Mouse (Mus musculus) spleen, postnatal 0 days (tissue): ENCODE measurements around the gene Olfr837. TPM values are rescaled to one million over a fixed set of nuclear protein-coding genes. Genes with fewer than 3 reads are reported as not detected.

ENCODE experiments used
- polyA plus RNA-seq: library from polyadenylated mRNA; unstranded; fragments of >200 nt; fragmentation: Nextera tagmentation; extraction: Ambion mirVana; gene quantifications from 2 replicates; pipeline ENCODE4 v1.2.1, GENCODE M21; 2015

The Olfr837 gene
- not detected in 2 replicates for polyA plus RNA-seq

DNA sequence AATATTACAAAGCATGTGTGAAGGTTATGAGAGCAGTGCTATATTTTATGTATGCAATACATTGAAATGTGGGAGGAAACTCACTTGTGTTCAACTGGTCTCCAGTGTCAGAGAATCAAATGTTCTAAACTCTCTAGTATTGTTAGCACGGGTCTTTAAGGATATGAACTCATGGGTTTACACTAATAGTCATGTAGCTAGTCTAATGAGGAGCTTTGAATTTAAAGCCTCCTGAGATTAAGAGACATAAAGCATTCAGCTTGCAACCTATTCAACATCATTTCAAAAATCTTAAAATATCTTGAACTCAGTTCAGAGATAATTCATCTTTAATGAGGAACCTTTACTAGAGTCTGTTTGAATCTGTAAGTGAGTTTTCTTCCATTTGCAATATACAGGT lies at the start of gene Olfr837:
TSS of gene Olfr837 (plus strand) at position 301 of the 400 bp plus-strand sequence.

DNA sequence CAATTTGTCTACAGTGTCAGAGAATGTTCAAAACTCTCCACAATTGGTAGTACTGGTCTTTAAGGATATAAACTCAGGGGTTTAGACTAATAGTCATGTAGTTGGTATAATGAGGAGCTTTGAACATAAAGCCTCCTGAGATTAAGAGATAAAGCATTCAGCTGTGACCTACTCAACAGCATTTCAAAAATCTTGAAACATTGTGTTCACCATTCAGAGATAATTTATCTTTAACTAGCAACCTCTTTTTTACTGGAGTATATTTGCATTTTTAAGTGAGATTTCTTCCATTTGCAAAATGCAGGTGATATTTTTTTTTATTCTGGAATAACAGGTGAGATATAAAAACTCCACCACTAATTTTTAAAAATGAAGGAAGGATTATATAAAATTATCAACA lies 16.0 kb upstream of the Olfr837 start, which contains the start of gene Olfr836:
TSS of gene Olfr836 (plus strand) at position 301 of the 400 bp plus-strand sequence.

DNA sequence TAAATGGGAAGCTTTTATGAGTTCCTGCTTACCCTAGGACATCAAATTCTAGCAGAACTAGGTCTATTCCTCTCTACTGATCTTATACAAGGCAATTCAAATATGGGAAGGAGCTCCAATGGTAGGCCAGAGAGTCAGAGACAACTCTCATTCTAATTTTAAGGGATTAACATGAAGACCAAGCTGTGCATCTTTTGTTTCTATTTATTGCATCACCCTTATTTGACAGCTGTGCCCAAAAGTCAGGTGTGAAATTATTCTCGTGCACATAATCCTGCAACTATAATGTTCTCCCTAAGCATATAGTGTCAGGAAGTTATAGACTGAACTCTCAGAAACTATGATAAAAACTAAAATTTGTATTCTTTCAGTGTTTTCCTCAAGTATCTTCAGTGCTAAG lies 41.1 kb downstream of the Olfr837 start, which contains the start of gene Olfr839-ps1:
TSS of gene Olfr839-ps1 (minus strand) at position 101 of the 400 bp plus-strand sequence.

Other genes starting within 250 kb of the Olfr837 start
- not detected in 2 replicates for gene Olfr832, start 199.2 kb upstream of the Olfr837 start, polyA plus RNA-seq
- gene Olfr834, start 148.3 kb upstream of the Olfr837 start, polyA plus RNA-seq, result not detected in 2 replicates
- gene Olfr835, start 103.6 kb upstream of the Olfr837 start, polyA plus RNA-seq, result not detected in 2 replicates
- gene Olfr836, start 15.9 kb upstream of the Olfr837 start, polyA plus RNA-seq, result not detected in 2 replicates
- not detected in 2 replicates for gene Olfr839-ps1, start 41.0 kb downstream of the Olfr837 start, polyA plus RNA-seq
- not detected in 2 replicates for gene Olfr843, start 115.7 kb downstream of the Olfr837 start, polyA plus RNA-seq
- gene Olfr844, start 180.0 kb downstream of the Olfr837 start, polyA plus RNA-seq, result not detected in 2 replicates
- not detected in 2 replicates for gene Olfr845, start 200.1 kb downstream of the Olfr837 start, polyA plus RNA-seq
- gene Olfr846, start 227.7 kb downstream of the Olfr837 start, polyA plus RNA-seq, result not detected in 2 replicates
- gene Olfr847, start 242.4 kb downstream of the Olfr837 start, polyA plus RNA-seq, result not detected in 2 replicates